Mouse (Mus musculus) cerebellum, adult 11 months (tissue): Measurements from ENCODE around the gene Nek11.
A peak's percentile ranks its signal among the peaks of the same experiment; 100 is the strongest.
"Not testable (repeated sequence)": the region's sequence is repeated elsewhere in the genome, so short reads cannot be mapped to it uniquely, and the experiment has no call there.

Experiments used
- DNase-seq: peaks from one replicate; pipeline ENCODE4 v3.0.0; 2022

Gene Nek11

GRCm38 (mm10) chr9:105132002-105132367 is 263.3 kb downstream of the Nek11 start:
- DNase-seq = no peak

DNA sequence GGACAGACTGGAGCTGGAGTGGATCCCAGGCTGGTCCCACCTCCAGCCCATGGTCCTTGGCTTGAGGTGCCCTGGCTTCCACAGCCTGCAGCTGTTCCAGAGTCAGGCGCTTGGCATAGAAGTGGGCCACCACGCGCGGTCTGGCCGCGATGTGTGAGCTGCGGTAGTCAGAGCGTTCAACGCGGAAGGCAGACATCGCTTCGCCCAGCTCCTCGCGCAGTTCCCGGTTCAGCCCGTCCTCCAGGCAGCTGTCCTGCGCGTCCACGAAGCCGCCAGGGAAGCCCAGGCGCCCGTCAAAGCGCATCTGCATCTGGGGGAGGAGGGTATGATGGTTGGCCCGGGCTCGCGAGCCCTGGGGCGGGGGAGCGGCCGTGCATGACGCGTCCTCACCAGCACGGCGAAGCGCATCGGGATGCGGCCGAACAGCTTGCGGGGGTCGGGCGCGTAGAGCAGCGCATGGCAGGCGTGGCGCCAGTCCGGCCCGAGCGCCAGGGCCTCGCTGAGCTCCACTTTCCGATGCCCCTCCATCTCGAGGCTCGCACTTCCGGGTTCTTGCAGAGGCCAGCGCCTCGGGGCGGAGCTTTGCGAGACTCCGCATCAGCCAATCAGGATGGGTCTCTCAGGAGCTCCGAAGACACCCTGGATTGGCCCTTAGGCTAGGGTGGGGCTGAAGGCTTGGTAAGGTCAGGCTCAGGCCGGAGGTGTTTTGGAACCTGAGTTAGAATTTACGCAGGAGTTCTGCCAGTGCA is 263.9 kb downstream of the Nek11 start, which contains the start of gene Nudt16:
Gene Nudt16, minus strand, starts transcription at position 572 of the 749 bp plus-strand sequence.
- peak; percentile 88 for DNase-seq

- DNase-seq = no peak
These were observed 265.0 kb downstream of the Nek11 start for GRCm38 (mm10) chr9:105130331-105130730.

GRCm38 (mm10) chr9:105125206-105125605 is 270.1 kb downstream of the Nek11 start:
- DNase-seq = not testable (repeated sequence)
